Mouse (Mus musculus): ENCODE results near the gene Zbed5. TPM values are rescaled to one million over a fixed set of nuclear protein-coding genes. Genes with fewer than 3 reads are reported as not detected.
A peak's percentile ranks its signal among the peaks of the same experiment; 100 is the strongest.

Gene Zbed5
- polyA plus RNA-seq, 1 experiment = 1.7 TPM

GRCm38 (mm10) chr5:129943402-129943801 lies 47.9 kb downstream of the Zbed5 start:
- H3K79me2 ChIP-seq (ENCODE audit: control insufficient read depth, insufficient read depth) = peaks cover 58% of the 10 kb centered on the region
- TF ChIP-seq E2F4 (IDR thresholded peaks at IDR 0.05; ENCODE audit: insufficient read depth) (no peak), MYOD1 (IDR thresholded peaks at IDR 0.05; ENCODE audit: control insufficient read depth in 1 of 3, insufficient read length in 2 of 3, low read depth in 2 of 3) (no peak), TCF12 (IDR thresholded peaks at IDR 0.05; ENCODE audit: insufficient read depth, poor library complexity, severe bottlenecking) (no peak), USF1 (IDR thresholded peaks at IDR 0.05; ENCODE audit: low read depth) (no peak), MAX (IDR thresholded peaks at IDR 0.05; ENCODE audit: low read depth) (no peak), MYOG (IDR thresholded peaks at IDR 0.05; ENCODE audit: control insufficient read depth in 1 of 3, insufficient read depth in 1 of 3, insufficient read length in 2 of 3, low read depth in 2 of 3) (no peak), SRF (IDR thresholded peaks at IDR 0.05; ENCODE audit: control insufficient read depth, insufficient read length, low read depth) (no peak)
- H3K4me2 ChIP-seq (ENCODE audit: low read depth) = no peak overlapping the region

GRCm38 (mm10) chr5:129947528-129948033 lies 52.1 kb downstream of the Zbed5 start:
- no peaks in the 10 kb centered on the region for H3K27me3 ChIP-seq (ENCODE audit: control insufficient read depth, insufficient read depth, insufficient read length)

More at GRCm38 (mm10) chr5:129943402-129943801, 47.9 kb downstream of the Zbed5 start:
- H3K36me3 ChIP-seq (ENCODE audit: control insufficient read depth, insufficient read depth) = peaks cover 5% of the 10 kb centered on the region
- H3K4me3 ChIP-seq = peak overlapping the region; percentile 46
- no peaks in the 10 kb centered on the region for H3K27me3 ChIP-seq (ENCODE audit: control insufficient read depth, insufficient read depth, insufficient read length)
- no peak overlapping the region for H3ac ChIP-seq (ENCODE audit: control insufficient read depth, insufficient read length)

GRCm38 (mm10) chr5:129952143-129952542 lies 56.6 kb downstream of the Zbed5 start:
- Histone ChIP-seq H3K4me3 (no peak overlapping the region), H3ac (ENCODE audit: control insufficient read depth, insufficient read length) (no peak overlapping the region), H3K79me2 (ENCODE audit: control insufficient read depth, insufficient read depth) (peaks cover 86% of the 10 kb centered on the region), H3K36me3 (ENCODE audit: control insufficient read depth, insufficient read depth) (peaks cover 5% of the 10 kb centered on the region), H3K4me2 (ENCODE audit: low read depth) (no peak overlapping the region), H3K27me3 (ENCODE audit: control insufficient read depth, insufficient read depth, insufficient read length) (no peaks in the 10 kb centered on the region)
- TF ChIP-seq TCF3 (IDR thresholded peaks at IDR 0.05; ENCODE audit: insufficient read length, low read depth) (no peak), MAX (IDR thresholded peaks at IDR 0.05; ENCODE audit: low read depth) (no peak), SRF (IDR thresholded peaks at IDR 0.05; ENCODE audit: control insufficient read depth, insufficient read length, low read depth) (no peak), MYOD1 (IDR thresholded peaks at IDR 0.05; ENCODE audit: control insufficient read depth in 1 of 3, insufficient read length in 2 of 3, low read depth in 2 of 3) (no peak), POLR2AphosphoS2 (IDR thresholded peaks at IDR 0.05; ENCODE audit: insufficient read length, low read depth) (no peak), POLR2A (IDR thresholded peaks at IDR 0.05; ENCODE audit: insufficient read length, low read depth) (no peak), USF1 (IDR thresholded peaks at IDR 0.05; ENCODE audit: low read depth) (no peak), MYOG (IDR thresholded peaks at IDR 0.05; ENCODE audit: control insufficient read depth in 1 of 3, insufficient read depth in 1 of 3, insufficient read length in 2 of 3, low read depth in 2 of 3) (no peak), TCF12 (IDR thresholded peaks at IDR 0.05; ENCODE audit: insufficient read depth, poor library complexity, severe bottlenecking) (no peak)

More at GRCm38 (mm10) chr5:129947528-129948033, 52.1 kb downstream of the Zbed5 start:
- no peak for TF ChIP-seq TCF12 (IDR thresholded peaks at IDR 0.05; ENCODE audit: insufficient read depth, poor library complexity, severe bottlenecking)
- no peak for TF ChIP-seq USF1 (IDR thresholded peaks at IDR 0.05; ENCODE audit: low read depth)
- TF ChIP-seq POLR2AphosphoS2 (IDR thresholded peaks at IDR 0.05; ENCODE audit: insufficient read length, low read depth) = no peak
- TF ChIP-seq MAX (IDR thresholded peaks at IDR 0.05; ENCODE audit: low read depth) = no peak
- no peak for TF ChIP-seq E2F4 (IDR thresholded peaks at IDR 0.05; ENCODE audit: insufficient read depth)
- TF ChIP-seq POLR2A (IDR thresholded peaks at IDR 0.05; ENCODE audit: insufficient read length, low read depth) = no peak
- no peak for TF ChIP-seq REST (IDR thresholded peaks at IDR 0.05; ENCODE audit: insufficient read depth, insufficient read length)
- TF ChIP-seq MYOD1 (IDR thresholded peaks at IDR 0.05; ENCODE audit: control insufficient read depth in 1 of 3, insufficient read length in 2 of 3, low read depth in 2 of 3) = no peak
- TF ChIP-seq CEBPB (IDR thresholded peaks at IDR 0.05; ENCODE audit: insufficient read depth, poor library complexity, severe bottlenecking) = no peak
- TF ChIP-seq MYOG (IDR thresholded peaks at IDR 0.05; ENCODE audit: control insufficient read depth in 1 of 3, insufficient read depth in 1 of 3, insufficient read length in 2 of 3, low read depth in 2 of 3) = no peak
- TF ChIP-seq TCF3 (IDR thresholded peaks at IDR 0.05; ENCODE audit: insufficient read length, low read depth) = no peak
- TF ChIP-seq SRF (IDR thresholded peaks at IDR 0.05; ENCODE audit: control insufficient read depth, insufficient read length, low read depth) = no peak
- Histone ChIP-seq H3K4me3 (no peak overlapping the region), H3K36me3 (ENCODE audit: control insufficient read depth, insufficient read depth) (peaks cover 5% of the 10 kb centered on the region), H3ac (ENCODE audit: control insufficient read depth, insufficient read length) (no peak overlapping the region), H3K4me2 (ENCODE audit: low read depth) (no peak overlapping the region), H3K79me2 (ENCODE audit: control insufficient read depth, insufficient read depth) (peaks cover 95% of the 10 kb centered on the region)

Other genes with a start within 250 kb of the Zbed5 start
- gene Zfp11, start 225.6 kb upstream of the Zbed5 start, polyA plus RNA-seq (2012; fragmentation: generic; extraction: Trizol) = 0.91 TPM
- gene Sept14, start 187.2 kb upstream of the Zbed5 start, polyA plus RNA-seq (2012; fragmentation: generic; extraction: Trizol) = 0.10 TPM
- gene Mrps17, start 180.2 kb upstream of the Zbed5 start, polyA plus RNA-seq (2012; fragmentation: generic; extraction: Trizol) = 138 TPM
- 67.6 TPM for gene Nipsnap2, start 170.7 kb upstream of the Zbed5 start, polyA plus RNA-seq (2012; fragmentation: generic; extraction: Trizol)
- gene Psph, start 108.3 kb upstream of the Zbed5 start, polyA plus RNA-seq (2012; fragmentation: generic; extraction: Trizol) = 338 TPM
- gene Sumf2, start 48.7 kb upstream of the Zbed5 start, polyA plus RNA-seq (2012; fragmentation: generic; extraction: Trizol) = 33.8 TPM
- gene Chchd2, start 8.3 kb upstream of the Zbed5 start, polyA plus RNA-seq (2012; fragmentation: generic; extraction: Trizol) = 747 TPM
- 0.32 TPM for gene Phkg1, start 2.8 kb downstream of the Zbed5 start, polyA plus RNA-seq (2012; fragmentation: generic; extraction: Trizol)
- 1.1 TPM for gene Nupr1l, start 12.8 kb downstream of the Zbed5 start, polyA plus RNA-seq (2012; fragmentation: generic; extraction: Trizol)
- 13.2 TPM for gene Vkorc1l1, start 46.2 kb downstream of the Zbed5 start, polyA plus RNA-seq (2012; fragmentation: generic; extraction: Trizol)
- gene Gusb, start 107.3 kb downstream of the Zbed5 start, polyA plus RNA-seq (2012; fragmentation: generic; extraction: Trizol) = 35.0 TPM
- 45.8 TPM for gene Asl, start 133.5 kb downstream of the Zbed5 start, polyA plus RNA-seq (2012; fragmentation: generic; extraction: Trizol)
- gene Crcp, start 133.6 kb downstream of the Zbed5 start, polyA plus RNA-seq (2012; fragmentation: generic; extraction: Trizol) = 30.8 TPM
- gene Tpst1, start 177.6 kb downstream of the Zbed5 start, polyA plus RNA-seq (2012; fragmentation: generic; extraction: Trizol) = 9.4 TPM
- gene Kctd7, start 249.1 kb downstream of the Zbed5 start, polyA plus RNA-seq (2012; fragmentation: generic; extraction: Trizol) = 4.5 TPM

Measured in myocyte (in vitro differentiated cells).